Mouse (Mus musculus): ENCODE data around the gene Cd3g. TPM values are rescaled to one million over a fixed set of nuclear protein-coding genes. Genes with fewer than 3 reads are reported as not detected.

The Cd3g gene
- polyA plus RNA-seq, 1 experiment from 2014 or later, result not detected

DNA sequence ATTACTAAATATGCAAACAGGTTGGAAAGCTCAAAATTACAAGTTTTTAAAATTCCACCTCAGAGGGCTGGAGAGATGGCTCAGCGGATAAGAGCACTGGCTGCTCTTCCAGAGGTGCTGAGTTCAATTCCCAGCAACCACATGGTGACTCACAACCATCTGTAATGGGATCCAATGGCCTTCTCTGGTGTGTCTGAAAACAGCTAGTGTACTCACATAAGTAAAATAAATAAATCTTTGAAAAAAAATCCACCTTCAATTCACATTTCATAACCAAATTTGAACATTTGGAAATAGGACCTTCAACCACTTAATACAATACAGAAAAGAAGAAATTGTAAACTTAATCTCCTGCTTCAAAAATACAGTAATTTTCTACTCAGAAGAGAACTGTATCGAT lies 60.6 kb downstream of the Cd3g start:
- POLR2A ChIA-PET, result interaction anchor here (0.6 to 0.7 kb wide), 2 partner anchors 15 to 17 kb away, joined by 3 read pairs; no protein-coding TSS in a partner anchor
- in situ Hi-C loops (cut with MboI; ENCODE audit: low pct_unique_long_range_greater_than_20kb), result loop anchor here (5.0 kb wide), 1 partner anchor 77 kb away; no protein-coding TSS in a partner anchor
- CTCF ChIA-PET, result interaction anchor here (0.7 to 1.6 kb wide), 6 partner anchors 8 to 77 kb away, joined by 3 to 10 read pairs (median 4); no protein-coding TSS in a partner anchor
- ATAC-seq (no peak), DNase-seq (ENCODE audit: low read depth, low spot score) (no peak)
- no peaks in the 10 kb centered on the region for H3K27me3 ChIP-seq
- no peak for TF ChIP-seq CTCF (IDR thresholded peaks at IDR 0.05)

Other genes starting within 250 kb of the Cd3g start
- 137 TPM for gene Phldb1, start 245.2 kb downstream of the Cd3g start, polyA plus RNA-seq (2021)
- gene Arcn1, start 212.6 kb downstream of the Cd3g start, polyA plus RNA-seq (2021), result 142 TPM
- gene Ift46, start 212.5 kb downstream of the Cd3g start, polyA plus RNA-seq (2021), result 193 TPM
- gene Tmem25, start 181.1 kb downstream of the Cd3g start, polyA plus RNA-seq (2021), result 7.3 TPM
- 3.3 TPM for gene Ttc36, start 177.4 kb downstream of the Cd3g start, polyA plus RNA-seq (2021)
- 22.2 TPM for gene Kmt2a, start 99.1 kb downstream of the Cd3g start, polyA plus RNA-seq (2021)
- gene Atp5l, start 59.7 kb downstream of the Cd3g start, polyA plus RNA-seq (2021), result 440 TPM
- gene Ube4a, start 14.8 kb downstream of the Cd3g start, polyA plus RNA-seq (2021), result 44.1 TPM
- gene Cd3d, start 1.4 kb upstream of the Cd3g start, polyA plus RNA-seq (2021), result not detected
- gene Cd3e, start 29.2 kb upstream of the Cd3g start, polyA plus RNA-seq (2021), result not detected
- not detected for gene Mpzl2, start 59.4 kb upstream of the Cd3g start, polyA plus RNA-seq (2021)
- gene Mpzl3, start 74.8 kb upstream of the Cd3g start, polyA plus RNA-seq (2021), result 3.1 TPM
- gene Jaml, start 98.8 kb upstream of the Cd3g start, polyA plus RNA-seq (2021), result not detected
- gene Scn2b, start 137.4 kb upstream of the Cd3g start, polyA plus RNA-seq (2021), result not detected
- gene Scn4b, start 158.0 kb upstream of the Cd3g start, polyA plus RNA-seq (2021), result not detected
- not detected for gene BC049352, start 201.6 kb upstream of the Cd3g start, polyA plus RNA-seq (2021)
- not detected for gene Tmprss4, start 223.7 kb upstream of the Cd3g start, polyA plus RNA-seq (2021)